In genomic region chr8:121621879-121622278, GRCm38 (mm10) we compare ENCODE assay signal across 1 mouse cellular context.
TF ChIP-seq lines count a peak whose summit lies in the region.

No protein-coding gene starts in this region.

TF ChIP-seq in CH12.LX, 34 proteins besides CTCF, POLR2A, EP300 and RAD21 (continued from another document):
- TF ChIP-seq UBTF (IDR thresholded peaks at IDR 0.05; ENCODE audit: low read depth, low read length) = no peak
- TF ChIP-seq SIN3A (IDR thresholded peaks at IDR 0.05; ENCODE audit: low read length) = no peak
- TF ChIP-seq MEF2A (IDR thresholded peaks at IDR 0.05; ENCODE audit: borderline replicate concordance, low read depth, low read length) = no peak
- no peak for TF ChIP-seq MAFK (IDR thresholded peaks at IDR 0.05; ENCODE audit: insufficient replicate concordance, low read length)
- TF ChIP-seq MYC (IDR thresholded peaks at IDR 0.05; ENCODE audit: low read depth, low read length) = no peak
- no peak for TF ChIP-seq TBP (conservative IDR thresholded peaks at IDR 0.05; ENCODE audit: low read depth, low read length)
- no peak for TF ChIP-seq POLR2AphosphoS2 (IDR thresholded peaks at IDR 0.05; ENCODE audit: low read depth, low read length)
- no peak for TF ChIP-seq CHD1 (IDR thresholded peaks at IDR 0.05; ENCODE audit: low read depth, low read length)
